Mouse (Mus musculus) gastrocnemius, postnatal 10 days (tissue): ENCODE measurements around the gene Heatr5b. TPM values are rescaled to one million over a fixed set of nuclear protein-coding genes. Genes with fewer than 3 reads are reported as not detected.
"Not testable (repeated sequence)": the region's sequence is repeated elsewhere in the genome, so short reads cannot be mapped to it uniquely, and the experiment has no call there.

Experiments
- DNase-seq: peaks from one replicate; pipeline ENCODE4 v3.0.0; 2021; ENCODE audit warnings: mixed read lengths
- long read RNA-seq, 2 experiments: library from polyadenylated mRNA; stranded (forward); transcript quantifications; one replicate each; pipeline ENCODE4 v2.0.0; 2021
- total RNA-seq, 2 experiments: library from RNA; stranded (reverse); gene quantifications; 2 replicates each; pipeline ENCODE4 v1.2.3; 2021

Gene Heatr5b
- 10 to 100 TPM in 1 of 2 experiments, 1 to 10 TPM in 1; 10.0 to 12.5 TPM for total RNA-seq
- long read RNA-seq, experiment 1, full-length matches to known transcripts = 4 of 5 reads
- long read RNA-seq, experiment 1, partial matches to known transcripts = 1 of 5 reads
- long read RNA-seq, experiment 1, other reads (novel, unspliced or antisense) = 0 of 5 reads
- long read RNA-seq, experiment 2, full-length matches to known transcripts = 3 of 3 reads
- long read RNA-seq, experiment 2, partial matches to known transcripts = 0 of 3 reads
- long read RNA-seq, experiment 2, other reads (novel, unspliced or antisense) = 0 of 3 reads

GRCm38 (mm10) chr17:78834856-78835835 lies at the start of gene Heatr5b, which contains the start of gene Gpatch11:
Heatr5b (minus strand) TSS chr17:78835364.
Gpatch11 (plus strand) TSS chr17:78835567.
- DNase-seq = peak; percentile 100

- no peak for DNase-seq
These were observed 48.1 kb upstream of the Heatr5b start for GRCm38 (mm10) chr17:78883291-78883690.

GRCm38 (mm10) chr17:78882401-78883112 lies 47.4 kb upstream of the Heatr5b start, which contains the start of gene Eif2ak2:
Eif2ak2 (minus strand) TSS chr17:78882573.
- peak; percentile 81 for DNase-seq

- no peak for DNase-seq
These were observed 46.7 kb upstream of the Heatr5b start for GRCm38 (mm10) chr17:78881878-78882304.

GRCm38 (mm10) chr17:78873886-78874285 lies 38.7 kb upstream of the Heatr5b start:
- DNase-seq = no peak

- DNase-seq = no peak
These were observed 21.1 kb upstream of the Heatr5b start for GRCm38 (mm10) chr17:78856243-78856642.

GRCm38 (mm10) chr17:78842271-78842928 lies 7.2 kb upstream of the Heatr5b start:
- DNase-seq = no peak

- DNase-seq = no peak
These were observed 892 bp upstream of the Heatr5b start for GRCm38 (mm10) chr17:78836056-78836455.

GRCm38 (mm10) chr17:78824346-78824745 lies 10.8 kb downstream of the Heatr5b start:
- DNase-seq = no peak

- DNase-seq = no peak
These were observed 25.6 kb downstream of the Heatr5b start for GRCm38 (mm10) chr17:78809582-78809981.

- no peak for DNase-seq
These were observed 26.1 kb downstream of the Heatr5b start for GRCm38 (mm10) chr17:78809019-78809418.

- no peak for DNase-seq
These were observed 37.9 kb downstream of the Heatr5b start for GRCm38 (mm10) chr17:78797222-78797621.

- DNase-seq = no peak
These were observed 40.8 kb downstream of the Heatr5b start for GRCm38 (mm10) chr17:78794390-78794789.

- DNase-seq = no peak
These were observed 43.0 kb downstream of the Heatr5b start for GRCm38 (mm10) chr17:78792122-78792521.

GRCm38 (mm10) chr17:78791690-78792070 lies 43.5 kb downstream of the Heatr5b start:
- no peak for DNase-seq

- DNase-seq = no peak
These were observed 44.0 kb downstream of the Heatr5b start for GRCm38 (mm10) chr17:78791068-78791689.

GRCm38 (mm10) chr17:78788273-78788672 lies 46.9 kb downstream of the Heatr5b start:
- not testable (repeated sequence) for DNase-seq

- DNase-seq = no peak
These were observed 56.4 kb downstream of the Heatr5b start for GRCm38 (mm10) chr17:78778765-78779164.

GRCm38 (mm10) chr17:78772317-78772716 lies 62.8 kb downstream of the Heatr5b start:
- DNase-seq = no peak

GRCm38 (mm10) chr17:78770932-78771331 lies 64.2 kb downstream of the Heatr5b start:
- no peak for DNase-seq

GRCm38 (mm10) chr17:78769341-78769740 lies 65.8 kb downstream of the Heatr5b start:
- no peak for DNase-seq
